Mouse (Mus musculus): ENCODE results near the gene Sympk. TPM values are rescaled to one million over a fixed set of nuclear protein-coding genes. Genes with fewer than 3 reads are reported as not detected.

Gene Sympk
- polyA plus RNA-seq, 1 experiment from 2014 or later, result 26.3 TPM

- peaks cover 55% of the 10 kb centered on the region for H3K27me3 ChIP-seq (replicated peaks; ENCODE audit: control insufficient read depth, insufficient read depth, low read length)
- WGBS, result 1% methylated on average over 59 of the region's 59 CpGs
- no peak for ATAC-seq (replicated peaks; ENCODE audit: low FRiP score)
Measured at GRCm38 (mm10) chr7:18991660-18992293, 32.4 kb upstream of the Sympk start.

GRCm38 (mm10) chr7:18992294-18992675 is 31.9 kb upstream of the Sympk start:
- ATAC-seq (replicated peaks; ENCODE audit: low FRiP score) (no peak), DNase-seq (ENCODE audit: low spot score) (no peak)
- H3K9me3 ChIP-seq (ENCODE audit: control insufficient read depth, low read length), result no peaks in the 10 kb centered on the region
- peaks cover 55% of the 10 kb centered on the region for H3K27me3 ChIP-seq (replicated peaks; ENCODE audit: control insufficient read depth, insufficient read depth, low read length)
- H3K4me2 ChIP-seq, result peak overlapping the region; percentile 82
- 4% methylated on average over 31 of the region's 31 CpGs for WGBS
- peaks cover 3% of the 10 kb centered on the region; the same call in 1 of the 2 replicates for H3K36me3 ChIP-seq (ENCODE audit: control insufficient read depth, insufficient read depth, low read length)
- peak overlapping the region; percentile 42 for H3K4me3 ChIP-seq (ENCODE audit: low read depth, low read length)
- peak overlapping the region; percentile 6; the same call in 1 of the 2 replicates for H3K9ac ChIP-seq (ENCODE audit: low read depth, low read length)
- H3K27ac ChIP-seq (ENCODE audit: low read depth, low read length), result no peak overlapping the region
- peaks cover 12% of the 10 kb centered on the region for H3K4me1 ChIP-seq (replicated peaks; ENCODE audit: control insufficient read depth, insufficient read depth, low read length)

More at GRCm38 (mm10) chr7:18991660-18992293, 32.4 kb upstream of the Sympk start:
- H3K4me3 ChIP-seq (ENCODE audit: low read depth, low read length), result peak overlapping the region; percentile 42
- peaks cover 12% of the 10 kb centered on the region for H3K4me1 ChIP-seq (replicated peaks; ENCODE audit: control insufficient read depth, insufficient read depth, low read length)
- H3K36me3 ChIP-seq (ENCODE audit: control insufficient read depth, insufficient read depth, low read length), result 0 out of 2 replicates have a peak, but pooled peaks cover 3% of the 10 kb centered on the region
- DNase-seq (ENCODE audit: low spot score), result peak; percentile 47
- no peaks in the 10 kb centered on the region for H3K9me3 ChIP-seq (ENCODE audit: control insufficient read depth, low read length)
- peak overlapping the region; percentile 30 for H3K9ac ChIP-seq (ENCODE audit: low read depth, low read length)
- peak overlapping the region; percentile 82 for H3K4me2 ChIP-seq
- H3K27ac ChIP-seq (ENCODE audit: low read depth, low read length), result no peak overlapping the region

GRCm38 (mm10) chr7:18993036-18993435 is 31.1 kb upstream of the Sympk start:
- Histone ChIP-seq H3K4me3 (ENCODE audit: low read depth, low read length) (no peak overlapping the region), H3K27ac (ENCODE audit: low read depth, low read length) (no peak overlapping the region), H3K27me3 (replicated peaks; ENCODE audit: control insufficient read depth, insufficient read depth, low read length) (peaks cover 52% of the 10 kb centered on the region), H3K36me3 (ENCODE audit: control insufficient read depth, insufficient read depth, low read length) (peaks cover 7% of the 10 kb centered on the region; the same call in 1 of the 2 replicates), H3K9ac (ENCODE audit: low read depth, low read length) (no peak overlapping the region), H3K9me3 (ENCODE audit: control insufficient read depth, low read length) (no peaks in the 10 kb centered on the region), H3K4me2 (no peak overlapping the region; the same call in 1 of the 2 replicates), H3K4me1 (replicated peaks; ENCODE audit: control insufficient read depth, insufficient read depth, low read length) (peaks cover 12% of the 10 kb centered on the region)
- no peak for DNase-seq (ENCODE audit: low spot score)
- no peak for ATAC-seq (replicated peaks; ENCODE audit: low FRiP score)
- 91% methylated on average over 5 of the region's 5 CpGs for WGBS

- DNase-seq (ENCODE audit: low spot score) (no peak), ATAC-seq (replicated peaks; ENCODE audit: low FRiP score) (no peak)
- Histone ChIP-seq H3K27me3 (replicated peaks; ENCODE audit: control insufficient read depth, insufficient read depth, low read length) (peaks cover 4% of the 10 kb centered on the region), H3K4me2 (no peak overlapping the region), H3K4me1 (replicated peaks; ENCODE audit: control insufficient read depth, insufficient read depth, low read length) (peaks cover 18% of the 10 kb centered on the region), H3K4me3 (ENCODE audit: low read depth, low read length) (no peak overlapping the region), H3K9me3 (ENCODE audit: control insufficient read depth, low read length) (no peaks in the 10 kb centered on the region), H3K36me3 (ENCODE audit: control insufficient read depth, insufficient read depth, low read length) (peaks cover 7% of the 10 kb centered on the region; the same call in 1 of the 2 replicates), H3K27ac (ENCODE audit: low read depth, low read length) (no peak overlapping the region), H3K9ac (ENCODE audit: low read depth, low read length) (no peak overlapping the region)
- WGBS, result 60% methylated on average over 9 of the region's 9 CpGs
Measured at GRCm38 (mm10) chr7:18998835-18999234, 25.3 kb upstream of the Sympk start.

GRCm38 (mm10) chr7:19000421-19000820 is 23.8 kb upstream of the Sympk start:
- Histone ChIP-seq H3K9ac (ENCODE audit: low read depth, low read length) (peak overlapping the region; percentile 68), H3K9me3 (ENCODE audit: control insufficient read depth, low read length) (no peaks in the 10 kb centered on the region), H3K4me1 (replicated peaks; ENCODE audit: control insufficient read depth, insufficient read depth, low read length) (peaks cover 29% of the 10 kb centered on the region), H3K27me3 (replicated peaks; ENCODE audit: control insufficient read depth, insufficient read depth, low read length) (no peaks in the 10 kb centered on the region), H3K4me3 (ENCODE audit: low read depth, low read length) (peak overlapping the region; percentile 61), H3K36me3 (ENCODE audit: control insufficient read depth, insufficient read depth, low read length) (peaks cover 7% of the 10 kb centered on the region; the same call in 1 of the 2 replicates), H3K4me2 (peak overlapping the region; percentile 99), H3K27ac (ENCODE audit: low read depth, low read length) (peak overlapping the region; percentile 39)
- 33% methylated on average over 10 of the region's 10 CpGs for WGBS
- no peak for DNase-seq (ENCODE audit: low spot score)
- no peak for ATAC-seq (replicated peaks; ENCODE audit: low FRiP score)

GRCm38 (mm10) chr7:19001066-19001806 is 22.9 kb upstream of the Sympk start:
- H3K4me3 ChIP-seq (ENCODE audit: low read depth, low read length), result peak overlapping the region; percentile 61
- peak overlapping the region; percentile 68 for H3K9ac ChIP-seq (ENCODE audit: low read depth, low read length)
- peak overlapping the region; percentile 61 for H3K27ac ChIP-seq (ENCODE audit: low read depth, low read length)
- no peaks in the 10 kb centered on the region for H3K27me3 ChIP-seq (replicated peaks; ENCODE audit: control insufficient read depth, insufficient read depth, low read length)
- peaks cover 14% of the 10 kb centered on the region; the same call in 1 of the 2 replicates for H3K36me3 ChIP-seq (ENCODE audit: control insufficient read depth, insufficient read depth, low read length)
- peak overlapping the region; percentile 99 for H3K4me2 ChIP-seq
- no peak for DNase-seq (ENCODE audit: low spot score)
- no peaks in the 10 kb centered on the region for H3K9me3 ChIP-seq (ENCODE audit: control insufficient read depth, low read length)
- WGBS, result 24% methylated on average over 18 of the region's 18 CpGs
- ATAC-seq (replicated peaks; ENCODE audit: low FRiP score), result peak; percentile 27; the same call in 1 of the 2 replicates
- peaks cover 37% of the 10 kb centered on the region for H3K4me1 ChIP-seq (replicated peaks; ENCODE audit: control insufficient read depth, insufficient read depth, low read length)

GRCm38 (mm10) chr7:19001807-19002085 is 22.4 kb upstream of the Sympk start:
- Histone ChIP-seq H3K9ac (ENCODE audit: low read depth, low read length) (peak overlapping the region; percentile 68; the same call in 1 of the 2 replicates), H3K36me3 (ENCODE audit: control insufficient read depth, insufficient read depth, low read length) (peaks cover 12% of the 10 kb centered on the region), H3K9me3 (ENCODE audit: control insufficient read depth, low read length) (no peaks in the 10 kb centered on the region), H3K27me3 (replicated peaks; ENCODE audit: control insufficient read depth, insufficient read depth, low read length) (no peaks in the 10 kb centered on the region), H3K4me3 (ENCODE audit: low read depth, low read length) (peak overlapping the region; percentile 61), H3K27ac (ENCODE audit: low read depth, low read length) (peak overlapping the region; percentile 61), H3K4me1 (replicated peaks; ENCODE audit: control insufficient read depth, insufficient read depth, low read length) (peaks cover 39% of the 10 kb centered on the region), H3K4me2 (peak overlapping the region; percentile 99)
- no peak for DNase-seq (ENCODE audit: low spot score)
- WGBS, result 77% methylated on average over 3 of the region's 3 CpGs
- ATAC-seq (replicated peaks; ENCODE audit: low FRiP score), result no peak

- Histone ChIP-seq H3K27ac (ENCODE audit: low read depth, low read length) (peak overlapping the region; percentile 61), H3K4me1 (replicated peaks; ENCODE audit: control insufficient read depth, insufficient read depth, low read length) (peaks cover 43% of the 10 kb centered on the region)
- 29% methylated on average over 4 of the region's 4 CpGs for WGBS
Measured at GRCm38 (mm10) chr7:19002115-19002514, 22.1 kb upstream of the Sympk start.

More at GRCm38 (mm10) chr7:19002115-19002514, 22.1 kb upstream of the Sympk start:
- Histone ChIP-seq H3K9ac (ENCODE audit: low read depth, low read length) (peak overlapping the region; percentile 56), H3K4me2 (peak overlapping the region; percentile 99), H3K9me3 (ENCODE audit: control insufficient read depth, low read length) (no peaks in the 10 kb centered on the region), H3K4me3 (ENCODE audit: low read depth, low read length) (peak overlapping the region; percentile 42), H3K36me3 (ENCODE audit: control insufficient read depth, insufficient read depth, low read length) (peaks cover 15% of the 10 kb centered on the region), H3K27me3 (replicated peaks; ENCODE audit: control insufficient read depth, insufficient read depth, low read length) (no peaks in the 10 kb centered on the region)
- no peak for ATAC-seq (replicated peaks; ENCODE audit: low FRiP score)
- DNase-seq (ENCODE audit: low spot score), result no peak

All from liver, embryonic 11.5 days (tissue).